13 mouse cellular contexts compared by ENCODE assay signal in the genomic region with DNA sequence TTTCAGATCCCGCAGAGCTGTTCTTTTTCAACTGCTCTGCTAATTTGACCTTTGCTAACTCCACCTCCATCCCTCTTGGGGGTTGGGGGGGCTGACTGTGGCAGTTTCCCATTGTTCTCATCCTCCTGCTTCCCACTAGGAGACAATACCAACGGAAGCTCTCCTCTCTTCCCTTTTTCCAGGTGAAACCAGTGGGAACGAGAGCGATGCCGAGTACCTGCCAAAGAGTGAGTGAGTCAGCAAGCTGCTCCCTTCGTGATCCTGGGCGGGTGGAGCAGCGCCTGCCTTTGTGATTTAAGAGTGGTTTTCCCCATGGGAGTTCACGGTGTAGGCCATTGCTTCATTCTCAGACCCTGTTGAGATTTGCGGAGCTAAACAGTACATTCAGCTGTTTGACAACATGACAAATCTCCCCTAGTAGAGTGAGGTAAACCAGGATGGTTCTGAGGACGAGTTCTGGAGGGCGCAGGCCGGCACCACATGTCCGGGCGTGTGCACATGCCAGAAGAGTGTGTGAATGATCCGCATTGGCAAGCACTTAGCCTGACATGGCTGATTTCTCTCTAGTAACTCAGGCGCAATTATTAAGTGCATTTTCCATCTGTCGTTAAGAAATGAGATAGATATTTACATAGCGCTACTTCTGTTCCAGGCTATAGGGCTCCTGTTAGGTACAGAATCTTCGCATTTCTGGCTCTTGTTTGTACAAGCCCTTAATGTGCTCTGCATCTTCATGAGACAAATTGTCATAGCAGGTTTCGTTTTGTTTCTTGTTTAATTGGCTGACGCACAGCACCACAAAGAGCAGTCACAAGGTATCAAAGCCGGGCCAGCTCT. TPM values are rescaled to one million over a fixed set of nuclear protein-coding genes. Genes with fewer than 3 reads are reported as not detected.
A peak's percentile ranks its signal among the peaks of the same experiment; 100 is the strongest.
DNase-seq lines count a peak whose midpoint lies in the region; ATAC-seq and TF ChIP-seq lines count a peak whose summit lies in the region.
"Had no signal": no experiment of that assay in that cellular context is flagged by ENCODE, and none has a peak within 500 bp of the region (broad histone marks: within the 10 kb centered on the region; RNA-seq: fewer than 3 reads in every experiment).

No protein-coding gene starts in this region.

- ATAC-seq in forebrain, embryonic 14.5 days, result peak; percentile 55; the same call in 1 of the 2 replicates
- 0 out of 2 replicates have a peak, but pooled peaks have one; percentile 38 for ATAC-seq in hindbrain, postnatal 0 days
- ATAC-seq in frontal cortex, adult (ENCODE audit: low TSS enrichment), result no peak
- ATAC-seq: liver, postnatal 0 days had no signal

- TF ChIP-seq CTCF in hindbrain, postnatal 0 days (IDR thresholded peaks at IDR 0.05; ENCODE audit: low read depth), result no peak

- H3K4me3 ChIP-seq in forebrain, embryonic 14.5 days (ENCODE audit: low read depth, low read length), result no peak overlapping the region
- no peak overlapping the region for H3K4me3 ChIP-seq in forebrain, embryonic 10.5 days
- no peak overlapping the region for H3K4me3 ChIP-seq in hindbrain, postnatal 0 days (ENCODE audit: low read length)
- H3K4me3 ChIP-seq: erythroblast, embryonic 14.5 days had no signal

- H3K9me3 ChIP-seq in forebrain, embryonic 14.5 days (replicated peaks; ENCODE audit: control insufficient read depth, low read length), result no peaks in the 10 kb centered on the region
- no peaks in the 10 kb centered on the region for H3K9me3 ChIP-seq in forebrain, embryonic 10.5 days
- H3K9me3 ChIP-seq in hindbrain, postnatal 0 days (ENCODE audit: low read length), result no peaks in the 10 kb centered on the region

- H3K9ac ChIP-seq in forebrain, embryonic 14.5 days (ENCODE audit: low read length), result no peak overlapping the region
- no peak overlapping the region for H3K9ac ChIP-seq in hindbrain, postnatal 0 days (replicated peaks; ENCODE audit: low read length)
- H3K9ac ChIP-seq: liver, postnatal 0 days had no signal

- DNase-seq in forebrain, embryonic 14.5 days (ENCODE audit: low spot score), result peak; percentile 31
- no peak for DNase-seq in forebrain, embryonic 10.5 days (ENCODE audit: extremely low spot score, low spot score)
- DNase-seq in kidney, postnatal 36 days, result peak; percentile 24 to 30
- DNase-seq in kidney, adult 8-10 months, result no peak
- DNase-seq in Muller cell, postnatal 12 days (ENCODE audit: inconsistent ontology term), result peak; percentile 6
- DNase-seq in hindbrain, postnatal 0 days (ENCODE audit: low spot score), result peak; percentile 2
- no peak for DNase-seq in left cerebral cortex, adult 8-10 months (ENCODE audit: low spot score in 2 of 2)
- DNase-seq: heart, adult 18-20 months; liver, postnatal 0 days; spleen, adult 18-20 months had no signal

- no peaks in the 10 kb centered on the region for H3K4me1 ChIP-seq in forebrain, embryonic 14.5 days (ENCODE audit: control insufficient read depth, insufficient read depth, low read length)
- peaks cover 5% of the 10 kb centered on the region for H3K4me1 ChIP-seq in forebrain, embryonic 10.5 days
- H3K4me1 ChIP-seq in hindbrain, postnatal 0 days (ENCODE audit: insufficient read depth, low read length), result no peaks in the 10 kb centered on the region

- no peaks in the 10 kb centered on the region for H3K27me3 ChIP-seq in forebrain, embryonic 14.5 days (replicated peaks; ENCODE audit: control insufficient read depth, insufficient read depth, low read length)
- no peaks in the 10 kb centered on the region for H3K27me3 ChIP-seq in forebrain, embryonic 10.5 days (ENCODE audit: poor library complexity, severe bottlenecking)
- H3K27me3 ChIP-seq in hindbrain, postnatal 0 days (ENCODE audit: insufficient read depth, low read length), result no peaks in the 10 kb centered on the region

- H3K4me2 ChIP-seq in forebrain, embryonic 14.5 days (ENCODE audit: low read length), result no peak overlapping the region
- H3K4me2 ChIP-seq in hindbrain, postnatal 0 days (ENCODE audit: low read depth, low read length), result no peak overlapping the region

- no peaks in the 10 kb centered on the region for H3K36me3 ChIP-seq in forebrain, embryonic 14.5 days (ENCODE audit: control insufficient read depth, insufficient read depth, low read length)
- H3K36me3 ChIP-seq in forebrain, embryonic 10.5 days (replicated peaks), result no peaks in the 10 kb centered on the region
- H3K36me3 ChIP-seq in hindbrain, postnatal 0 days (ENCODE audit: insufficient read depth, low read length), result no peaks in the 10 kb centered on the region

- WGBS in forebrain, embryonic 14.5 days, result 54% methylated on average over 23 of the region's 23 CpGs
- 68% methylated on average over 23 of the region's 23 CpGs for WGBS in forebrain, embryonic 10.5 days
- 54% methylated on average over 23 of the region's 23 CpGs for WGBS in hindbrain, postnatal 0 days

- H3K27ac ChIP-seq in forebrain, embryonic 14.5 days (ENCODE audit: low read depth, low read length), result no peak overlapping the region; the same call in 1 of the 2 replicates
- H3K27ac ChIP-seq in forebrain, embryonic 10.5 days, result no peak overlapping the region
- H3K27ac ChIP-seq in hindbrain, postnatal 0 days, result no peak overlapping the region
- H3K27ac ChIP-seq: macrophage had no signal

RNA-seq across cellular contexts. Expression of a gene that starts 24.9 kb away (rescaled TPM):
- 196 and 221 TPM in 2 replicates for polyA plus RNA-seq in forebrain, embryonic 14.5 days (2014; fragmentation: Nextera tagmentation; extraction: Ambion mirVana)
- 244 and 253 TPM in 2 replicates for polyA plus RNA-seq in forebrain, embryonic 10.5 days (2016; fragmentation: Nextera tagmentation; extraction: Ambion mirVana)
- total RNA-seq in hindbrain, postnatal 0 days (2014; rRNA removed), result 54.6 and 60.7 TPM in 2 replicates
- 204 and 220 TPM in 2 replicates for polyA plus RNA-seq in hindbrain, postnatal 0 days (2015; fragmentation: Nextera tagmentation; extraction: Ambion mirVana)
- 10 to 100 TPM; 60.2 to 73.7 (median 70.6) TPM for total RNA-seq in left cerebral cortex, adult 8-10 months (2022)

RNA-seq across cellular contexts. Expression of a gene that starts 44.1 kb away (rescaled TPM):
- polyA plus RNA-seq in forebrain, embryonic 14.5 days (2014; fragmentation: Nextera tagmentation; extraction: Ambion mirVana), result 0.66 and 0.88 TPM in 2 replicates
- 1.8 and 2.3 TPM in 2 replicates for polyA plus RNA-seq in forebrain, embryonic 10.5 days (2016; fragmentation: Nextera tagmentation; extraction: Ambion mirVana)
- 0.94 and 1.7 TPM in 2 replicates for total RNA-seq in hindbrain, postnatal 0 days (2014; rRNA removed)
- polyA plus RNA-seq in hindbrain, postnatal 0 days (2015; fragmentation: Nextera tagmentation; extraction: Ambion mirVana), result 0.73 and 0.79 TPM in 2 replicates
- under 1 TPM; 0.28 to 0.93 (median 0.48) TPM for total RNA-seq in left cerebral cortex, adult 8-10 months (2022)

Comparison
In these comparisons a context has a peak if more than half of its experiments do, and no peak if none do; other contexts are left out.
1. DNase-seq: peak in forebrain, embryonic 14.5 days (single experiment), kidney, postnatal 36 days (2 of 2), Muller cell, postnatal 12 days (single experiment) and hindbrain, postnatal 0 days (single experiment); none in forebrain, embryonic 10.5 days (single experiment), kidney, adult 8-10 months (0 of 2) and left cerebral cortex, adult 8-10 months (0 of 2).